Mouse (Mus musculus): ENCODE data around the gene Fip1l1.
A peak's percentile ranks its signal among the peaks of the same experiment; 100 is the strongest.

The Fip1l1 gene

GRCm38 (mm10) chr5:74613491-74614151, 78.4 kb downstream of the Fip1l1 start:
- ATAC-seq (ENCODE audit: low TSS enrichment), result no peak

- no peak for ATAC-seq (ENCODE audit: low TSS enrichment)
Observed at GRCm38 (mm10) chr5:74617816-74618572, 82.7 kb downstream of the Fip1l1 start.

- no peak for ATAC-seq (ENCODE audit: low TSS enrichment)
Observed at GRCm38 (mm10) chr5:74618573-74619059, 83.4 kb downstream of the Fip1l1 start.

- no peak for ATAC-seq (ENCODE audit: low TSS enrichment)
Observed at GRCm38 (mm10) chr5:74621691-74622470, 86.6 kb downstream of the Fip1l1 start.

- no peak for ATAC-seq (ENCODE audit: low TSS enrichment)
Observed at GRCm38 (mm10) chr5:74623316-74624000, 88.2 kb downstream of the Fip1l1 start.

GRCm38 (mm10) chr5:74624385-74624784, 89.1 kb downstream of the Fip1l1 start:
- no peak for ATAC-seq (ENCODE audit: low TSS enrichment)

- no peak for ATAC-seq (ENCODE audit: low TSS enrichment)
Observed at GRCm38 (mm10) chr5:74628001-74628400, 92.8 kb downstream of the Fip1l1 start.

- ATAC-seq (ENCODE audit: low TSS enrichment), result no peak
Observed at GRCm38 (mm10) chr5:74632369-74633114, 97.3 kb downstream of the Fip1l1 start.

GRCm38 (mm10) chr5:74633453-74633852, 98.2 kb downstream of the Fip1l1 start:
- no peak for ATAC-seq (ENCODE audit: low TSS enrichment)

- no peak for ATAC-seq (ENCODE audit: low TSS enrichment)
Observed at GRCm38 (mm10) chr5:74634391-74634790, 99.1 kb downstream of the Fip1l1 start.

- ATAC-seq (ENCODE audit: low TSS enrichment), result 0 out of 2 replicates have a peak, but pooled peaks have one; percentile 35
Observed at GRCm38 (mm10) chr5:74639516-74639915, 104.3 kb downstream of the Fip1l1 start.

- ATAC-seq (ENCODE audit: low TSS enrichment), result no peak
Observed at GRCm38 (mm10) chr5:74640504-74640903, 105.3 kb downstream of the Fip1l1 start.

GRCm38 (mm10) chr5:74641000-74641399, 105.8 kb downstream of the Fip1l1 start:
- ATAC-seq (ENCODE audit: low TSS enrichment), result peak; percentile 81

GRCm38 (mm10) chr5:74642291-74642690, 107.0 kb downstream of the Fip1l1 start:
- no peak for ATAC-seq (ENCODE audit: low TSS enrichment)

- ATAC-seq (ENCODE audit: low TSS enrichment), result no peak
Observed at GRCm38 (mm10) chr5:74647584-74647984, 112.3 kb downstream of the Fip1l1 start.

GRCm38 (mm10) chr5:74648216-74648615, 113.0 kb downstream of the Fip1l1 start:
- ATAC-seq (ENCODE audit: low TSS enrichment), result no peak
